Mouse (Mus musculus): ENCODE measurements around the gene Sh2d6. TPM values are rescaled to one million over a fixed set of nuclear protein-coding genes. Genes with fewer than 3 reads are reported as not detected.

Sh2d6 gene
- polyA plus RNA-seq, 1 experiment from 2014 or later, result not detected

- no peak overlapping the region for H3K9ac ChIP-seq
- H3K4me2 ChIP-seq, result no peak overlapping the region
- H3K27me3 ChIP-seq, result no peaks in the 10 kb centered on the region
- H3K9me3 ChIP-seq (replicated peaks), result no peaks in the 10 kb centered on the region
- WGBS (ENCODE audit: insufficient replicate concordance), result 73% methylated on average over 3 of the region's 3 CpGs
- DNase-seq (no peak), ATAC-seq (ENCODE audit: low read depth) (no peak)
- peaks cover 5% of the 10 kb centered on the region for H3K4me1 ChIP-seq (replicated peaks)
- H3K4me3 ChIP-seq (replicated peaks), result no peak overlapping the region
- H3K27ac ChIP-seq, result no peak overlapping the region
- H3K36me3 ChIP-seq, result no peaks in the 10 kb centered on the region
Measured at GRCm38 (mm10) chr6:72477621-72478020, 43.9 kb downstream of the Sh2d6 start.

DNA sequence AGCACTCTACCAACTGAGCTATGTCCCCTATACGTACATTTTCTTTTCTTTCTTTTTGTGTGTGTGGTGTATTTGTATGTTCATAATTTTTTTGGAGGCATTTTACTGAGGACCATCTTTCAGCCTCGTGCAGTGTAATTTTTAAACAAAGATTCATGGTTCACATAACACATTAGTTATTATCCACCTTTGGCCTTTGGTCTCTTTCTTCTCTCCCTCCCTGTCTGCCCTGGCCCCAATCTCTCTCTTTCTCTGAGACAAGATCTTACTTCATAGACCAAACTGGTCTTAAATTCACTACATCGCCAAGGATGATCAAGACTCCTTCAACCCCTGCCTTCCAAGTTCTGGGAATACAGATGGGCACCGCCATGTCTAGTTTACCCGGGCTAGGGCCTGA, 44.7 kb downstream of the Sh2d6 start:
- Histone ChIP-seq H3K36me3 (no peaks in the 10 kb centered on the region), H3K27ac (no peak overlapping the region), H3K4me2 (no peak overlapping the region), H3K4me3 (replicated peaks) (no peak overlapping the region), H3K27me3 (no peaks in the 10 kb centered on the region), H3K9ac (no peak overlapping the region), H3K4me1 (replicated peaks) (peaks cover 5% of the 10 kb centered on the region), H3K9me3 (replicated peaks) (no peaks in the 10 kb centered on the region)
- no peak for ATAC-seq (ENCODE audit: low read depth)
- 74% methylated on average over 5 of the region's 5 CpGs for WGBS (ENCODE audit: insufficient replicate concordance)
- DNase-seq, result no peak

GRCm38 (mm10) chr6:72475221-72475985, 46.1 kb downstream of the Sh2d6 start:
- no peaks in the 10 kb centered on the region for H3K36me3 ChIP-seq
- no peak for ATAC-seq (ENCODE audit: low read depth)
- WGBS (ENCODE audit: insufficient replicate concordance), result 73% methylated on average over 4 of the region's 4 CpGs

GRCm38 (mm10) chr6:72473264-72474041, 48.1 kb downstream of the Sh2d6 start:
- Histone ChIP-seq H3K27me3 (no peaks in the 10 kb centered on the region), H3K9ac (no peak overlapping the region), H3K36me3 (no peaks in the 10 kb centered on the region), H3K9me3 (replicated peaks) (no peaks in the 10 kb centered on the region), H3K4me1 (replicated peaks) (no peaks in the 10 kb centered on the region; the same call in 1 of the 2 replicates), H3K4me3 (replicated peaks) (no peak overlapping the region), H3K4me2 (no peak overlapping the region), H3K27ac (no peak overlapping the region)
- DNase-seq, result no peak
- 49% methylated on average over 14 of the region's 14 CpGs for WGBS (ENCODE audit: insufficient replicate concordance)
- ATAC-seq (ENCODE audit: low read depth), result no peak

More at GRCm38 (mm10) chr6:72475221-72475985, 46.1 kb downstream of the Sh2d6 start:
- H3K27me3 ChIP-seq, result no peaks in the 10 kb centered on the region
- peaks cover 5% of the 10 kb centered on the region for H3K4me1 ChIP-seq (replicated peaks)
- DNase-seq, result no peak
- no peak overlapping the region for H3K9ac ChIP-seq
- H3K4me3 ChIP-seq (replicated peaks), result no peak overlapping the region
- no peak overlapping the region for H3K4me2 ChIP-seq
- H3K27ac ChIP-seq, result no peak overlapping the region
- no peaks in the 10 kb centered on the region for H3K9me3 ChIP-seq (replicated peaks)

DNA sequence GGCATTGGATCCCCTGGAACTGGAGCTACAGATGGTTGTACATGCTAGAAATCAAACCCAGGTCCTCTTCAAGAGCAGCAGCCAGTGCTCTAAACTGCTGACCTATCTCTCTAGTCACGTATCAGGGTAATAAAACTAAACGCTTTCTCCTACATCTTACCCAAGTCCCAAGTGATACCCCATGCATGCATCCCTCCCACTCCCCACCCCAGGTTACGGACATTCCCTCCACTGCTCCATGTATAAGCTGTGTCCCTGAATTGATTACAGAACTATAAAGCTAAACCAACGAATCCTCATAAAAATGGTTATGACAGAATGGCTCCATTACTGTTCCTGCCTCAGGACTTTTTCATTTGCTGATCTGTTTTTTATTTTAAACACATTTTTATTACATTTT, 55.3 kb downstream of the Sh2d6 start:
- WGBS (ENCODE audit: insufficient replicate concordance), result 66% methylated on average over 4 of the region's 4 CpGs
- Histone ChIP-seq H3K27ac (no peak overlapping the region), H3K4me1 (replicated peaks) (no peaks in the 10 kb centered on the region), H3K27me3 (no peaks in the 10 kb centered on the region), H3K4me3 (replicated peaks) (no peak overlapping the region), H3K36me3 (no peaks in the 10 kb centered on the region), H3K9ac (no peak overlapping the region), H3K4me2 (no peak overlapping the region), H3K9me3 (replicated peaks) (no peaks in the 10 kb centered on the region)
- ATAC-seq (ENCODE audit: low read depth), result no peak
- DNase-seq, result no peak

- 57% methylated on average over 8 of the region's 8 CpGs for WGBS (ENCODE audit: insufficient replicate concordance)
- no peak overlapping the region for H3K4me2 ChIP-seq
- no peaks in the 10 kb centered on the region for H3K36me3 ChIP-seq
- peaks cover 5% of the 10 kb centered on the region for H3K4me1 ChIP-seq (replicated peaks)
- no peak overlapping the region for H3K4me3 ChIP-seq (replicated peaks)
- DNase-seq (no peak), ATAC-seq (ENCODE audit: low read depth) (no peak)
- H3K27me3 ChIP-seq, result no peaks in the 10 kb centered on the region
- no peak overlapping the region for H3K9ac ChIP-seq
- no peaks in the 10 kb centered on the region for H3K9me3 ChIP-seq (replicated peaks)
- no peak overlapping the region for H3K27ac ChIP-seq
Measured at GRCm38 (mm10) chr6:72465361-72466157, 55.9 kb downstream of the Sh2d6 start.

Other genes with a start within 250 kb of the Sh2d6 start
- not detected in 2 replicates for gene Sftpb, start 217.1 kb downstream of the Sh2d6 start, polyA plus RNA-seq (2015; fragmentation: Nextera tagmentation; extraction: Ambion mirVana)
- gene Usp39, start 176.5 kb downstream of the Sh2d6 start, polyA plus RNA-seq (2015; fragmentation: Nextera tagmentation; extraction: Ambion mirVana), result 52.6 and 60.6 TPM in 2 replicates
- 14.5 and 17.7 TPM in 2 replicates for gene 0610030E20Rik, start 174.4 kb downstream of the Sh2d6 start, polyA plus RNA-seq (2015; fragmentation: Nextera tagmentation; extraction: Ambion mirVana)
- gene Tmem150a, start 166.3 kb downstream of the Sh2d6 start, polyA plus RNA-seq (2015; fragmentation: Nextera tagmentation; extraction: Ambion mirVana), result 32.5 and 37.9 TPM in 2 replicates
- 76.9 and 82.6 TPM in 2 replicates for gene Rnf181, start 154.8 kb downstream of the Sh2d6 start, polyA plus RNA-seq (2015; fragmentation: Nextera tagmentation; extraction: Ambion mirVana)
- 99.0 and 99.7 TPM in 2 replicates for gene Vamp5, start 141.2 kb downstream of the Sh2d6 start, polyA plus RNA-seq (2015; fragmentation: Nextera tagmentation; extraction: Ambion mirVana)
- 249 and 260 TPM in 2 replicates for gene Vamp8, start 131.0 kb downstream of the Sh2d6 start, polyA plus RNA-seq (2015; fragmentation: Nextera tagmentation; extraction: Ambion mirVana)
- gene Ggcx, start 107.4 kb downstream of the Sh2d6 start, polyA plus RNA-seq (2015; fragmentation: Nextera tagmentation; extraction: Ambion mirVana), result 15.8 and 21.9 TPM in 2 replicates
- gene Mat2a, start 82.1 kb downstream of the Sh2d6 start, polyA plus RNA-seq (2015; fragmentation: Nextera tagmentation; extraction: Ambion mirVana), result 235 and 254 TPM in 2 replicates
- 13.9 and 15.2 TPM in 2 replicates for gene Capg, start 22.7 kb upstream of the Sh2d6 start, polyA plus RNA-seq (2015; fragmentation: Nextera tagmentation; extraction: Ambion mirVana)
- gene Elmod3, start 76.7 kb upstream of the Sh2d6 start, polyA plus RNA-seq (2015; fragmentation: Nextera tagmentation; extraction: Ambion mirVana), result 5.1 and 6.1 TPM in 2 replicates
- gene Retsat, start 76.8 kb upstream of the Sh2d6 start, polyA plus RNA-seq (2015; fragmentation: Nextera tagmentation; extraction: Ambion mirVana), result 13.2 and 14.6 TPM in 2 replicates
- gene Tgoln1, start 95.3 kb upstream of the Sh2d6 start, polyA plus RNA-seq (2015; fragmentation: Nextera tagmentation; extraction: Ambion mirVana), result 13.6 and 18.2 TPM in 2 replicates

All from liver, embryonic 13.5 days (tissue).